Mouse (Mus musculus) lung, embryonic 15.5 days (tissue): ENCODE measurements around the gene Lrrc45. TPM values are rescaled to one million over a fixed set of nuclear protein-coding genes. Genes with fewer than 3 reads are reported as not detected.
A peak's percentile ranks its signal among the peaks of the same experiment; 100 is the strongest.
"Not testable (repeated sequence)": the region's sequence is repeated elsewhere in the genome, so short reads cannot be mapped to it uniquely, and the experiment has no call there.

Experiments
- ATAC-seq: fragments of 200-750 bp; cut with Nextera tagmentation; 2 replicates; pipeline ENCODE4 v1.8.0; 2017; ENCODE audit warnings: moderate number of reproducible peaks, borderline replicate concordance; ENCODE audit not compliant: low FRiP score, low TSS enrichment; ENCODE audit errors: extremely low read depth
- H3K27ac ChIP-seq: fragments of 300-500 bp; sonication (generic); 2 replicates; pipeline ENCODE4 v1.5.1; 2015; ENCODE audit warnings: moderate library complexity, mild to moderate bottlenecking, inconsistent platforms
- H3K27me3 ChIP-seq: fragments of 300-500 bp; sonication (generic); 2 replicates; pipeline ENCODE4 v1.6.1; 2015; ENCODE audit warnings: inconsistent platforms
- H3K36me3 ChIP-seq: fragments of 300-500 bp; sonication (generic); 2 replicates; pipeline ENCODE4 v1.6.1; 2015; ENCODE audit warnings: inconsistent platforms
- H3K4me1 ChIP-seq: fragments of 300-500 bp; sonication (generic); 2 replicates; pipeline ENCODE4 v1.6.1; 2015; ENCODE audit warnings: inconsistent platforms
- H3K4me2 ChIP-seq: fragments of 300-500 bp; sonication (generic); 2 replicates; pipeline ENCODE4 v1.6.1; 2015; ENCODE audit warnings: inconsistent platforms, mild to moderate bottlenecking, moderate library complexity
- H3K4me3 ChIP-seq: fragments of 300-500 bp; sonication (generic); 2 replicates; pipeline ENCODE4 v1.5.1; 2015; ENCODE audit warnings: mild to moderate bottlenecking, inconsistent platforms
- H3K9ac ChIP-seq: fragments of 300-500 bp; sonication (generic); 2 replicates; pipeline ENCODE4 v1.6.1; 2015; ENCODE audit warnings: inconsistent platforms
- H3K9me3 ChIP-seq: fragments of 300-500 bp; sonication (generic); 2 replicates; pipeline ENCODE4 v1.6.1; 2016; ENCODE audit warnings: inconsistent platforms
- WGBS: fragments of 180-500 bp; shearing (Covaris S2); methylation state at CpG from one replicate; pipeline ENCODE4 v1.1.7; 2015; 5-methylcytosine and 5-hydroxymethylcytosine counted together
- polyA plus RNA-seq: library from polyadenylated mRNA; unstranded; fragments of >200 nt; fragmentation: Nextera tagmentation; extraction: Ambion mirVana; gene quantifications from 2 replicates; pipeline ENCODE4 v1.2.1, GENCODE M21; 2015

The Lrrc45 gene
- polyA plus RNA-seq, 1 experiment from 2014 or later: 59.9 TPM

DNA sequence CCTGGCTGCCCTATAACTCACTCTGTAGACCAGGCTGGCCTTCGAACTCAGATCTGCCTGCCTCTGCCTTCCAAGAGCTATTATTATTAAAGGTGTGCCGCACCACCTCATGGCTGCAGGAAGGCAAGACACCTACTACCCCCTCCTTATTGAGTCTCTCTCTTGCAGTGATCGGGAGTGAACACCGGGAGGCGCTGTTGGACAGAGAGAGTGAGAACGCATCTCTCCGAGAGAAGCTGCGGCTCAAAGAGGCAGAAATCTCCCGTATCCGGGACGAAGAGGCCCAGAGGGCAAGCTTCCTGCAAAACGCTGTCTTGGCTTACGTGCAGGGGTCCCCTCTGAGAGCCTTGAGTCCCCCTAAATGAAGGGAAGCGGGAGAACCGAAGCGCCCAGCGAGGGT, 6.7 kb downstream of the Lrrc45 start:
- ATAC-seq: no peak
- 17% methylated on average over 17 of the region's 17 CpGs for WGBS
- Histone ChIP-seq H3K36me3 (peaks cover 33% of the 10 kb centered on the region), H3K9me3 (no peaks in the 10 kb centered on the region), H3K4me1 (peaks cover 20% of the 10 kb centered on the region), H3K27ac (no peak overlapping the region; the same call in 1 of the 2 replicates), H3K4me3 (peak overlapping the region; percentile 63), H3K4me2 (peak overlapping the region; percentile 99), H3K9ac (peak overlapping the region; percentile 73), H3K27me3 (peaks cover 5% of the 10 kb centered on the region; the same call in 1 of the 2 replicates)

DNA sequence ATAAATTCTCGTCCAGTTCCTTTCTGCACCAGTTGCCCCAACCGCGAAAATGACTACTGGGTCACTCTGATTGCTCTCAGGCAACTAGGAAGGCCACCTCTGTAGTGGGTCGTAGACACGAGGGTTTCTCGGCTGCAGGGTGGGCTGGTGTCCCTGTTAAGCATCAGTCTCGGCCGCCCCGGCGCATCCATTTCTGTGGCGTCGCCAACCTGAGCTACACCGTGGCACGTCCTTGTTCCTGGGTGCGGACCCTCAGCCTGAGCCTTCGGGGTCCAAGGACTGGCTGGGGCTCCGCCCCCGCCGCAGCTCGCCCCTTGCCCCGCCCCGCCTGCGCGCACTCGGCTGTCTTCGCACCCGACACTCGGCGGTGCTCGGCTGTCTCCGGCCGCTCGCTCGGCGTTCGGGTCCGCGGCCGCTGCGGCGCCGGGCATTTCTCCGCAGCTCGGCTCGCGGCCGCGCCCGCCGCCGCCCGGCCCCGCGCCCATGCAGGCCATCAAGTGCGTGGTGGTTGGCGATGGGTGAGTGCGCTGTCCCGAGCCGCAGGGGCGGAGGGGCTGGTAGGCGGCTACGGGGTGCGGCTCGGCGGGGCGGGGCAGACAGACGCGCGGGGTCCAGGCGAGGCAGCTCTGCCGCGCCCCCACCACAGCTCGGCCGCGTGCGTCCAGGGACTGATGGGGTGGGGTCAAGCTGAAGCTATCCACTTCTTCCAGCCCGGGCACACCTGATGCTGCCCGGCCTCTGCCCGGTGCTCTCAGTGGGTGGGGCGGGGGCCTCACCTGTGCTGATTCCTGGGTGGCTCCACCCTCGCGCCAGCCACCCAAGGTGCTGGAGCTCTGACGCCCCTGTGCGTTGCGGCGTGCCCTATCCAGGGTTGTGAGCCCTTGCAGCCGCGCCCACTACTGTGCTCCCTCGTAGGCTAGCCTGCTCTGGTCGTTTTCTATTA, 7.7 kb downstream of the Lrrc45 start, which contains the start of gene Rac3:
Rac3 (plus strand) TSS at position 347 of the 943 bp plus-strand sequence.
- Histone ChIP-seq H3K9me3 (no peaks in the 10 kb centered on the region), H3K27me3 (peaks cover 5% of the 10 kb centered on the region; the same call in 1 of the 2 replicates), H3K27ac (peak within 1 kb of the TSS; percentile 66), H3K36me3 (peaks cover 32% of the 10 kb centered on the region), H3K4me2 (peak within 1 kb of the TSS; percentile 99), H3K4me3 (peak within 1 kb of the TSS; percentile 63), H3K9ac (peak within 1 kb of the TSS; percentile 73), H3K4me1 (peaks cover 25% of the 10 kb centered on the region)
- under 1% methylated on average over 80 of the region's 90 CpGs for WGBS
- peak; percentile 70 for ATAC-seq

DNA sequence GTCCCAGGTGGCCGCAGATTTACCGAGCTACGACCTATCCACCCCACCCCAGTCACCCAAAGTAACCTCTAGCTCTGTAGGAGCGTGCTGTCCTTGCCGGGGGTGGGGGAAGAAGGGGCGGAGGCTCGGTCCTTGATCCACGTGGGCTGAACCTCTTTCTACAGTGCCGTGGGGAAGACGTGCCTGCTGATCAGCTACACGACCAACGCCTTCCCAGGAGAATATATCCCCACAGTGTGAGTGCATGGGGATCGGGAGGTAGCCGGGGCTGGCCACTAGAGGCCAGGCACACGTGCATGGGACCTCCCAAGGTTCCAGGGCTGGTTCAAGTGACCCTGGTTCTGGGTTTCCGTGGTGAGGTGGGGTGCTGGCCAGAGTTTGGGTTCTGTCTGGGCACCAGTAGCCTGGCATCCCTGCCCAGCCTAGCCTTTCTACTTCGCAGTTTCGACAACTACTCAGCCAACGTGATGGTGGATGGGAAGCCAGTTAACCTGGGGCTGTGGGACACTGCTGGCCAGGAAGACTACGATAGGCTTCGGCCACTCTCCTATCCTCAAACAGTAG, 8.4 kb downstream of the Lrrc45 start:
- Histone ChIP-seq H3K9me3 (no peaks in the 10 kb centered on the region), H3K4me1 (peaks cover 31% of the 10 kb centered on the region), H3K9ac (peak overlapping the region; percentile 73), H3K36me3 (peaks cover 28% of the 10 kb centered on the region), H3K27ac (peak overlapping the region; percentile 66), H3K4me3 (peak overlapping the region; percentile 63), H3K27me3 (peaks cover 5% of the 10 kb centered on the region; the same call in 1 of the 2 replicates), H3K4me2 (peak overlapping the region; percentile 99)
- 18% methylated on average over 21 of the region's 21 CpGs for WGBS
- no peak for ATAC-seq

DNA sequence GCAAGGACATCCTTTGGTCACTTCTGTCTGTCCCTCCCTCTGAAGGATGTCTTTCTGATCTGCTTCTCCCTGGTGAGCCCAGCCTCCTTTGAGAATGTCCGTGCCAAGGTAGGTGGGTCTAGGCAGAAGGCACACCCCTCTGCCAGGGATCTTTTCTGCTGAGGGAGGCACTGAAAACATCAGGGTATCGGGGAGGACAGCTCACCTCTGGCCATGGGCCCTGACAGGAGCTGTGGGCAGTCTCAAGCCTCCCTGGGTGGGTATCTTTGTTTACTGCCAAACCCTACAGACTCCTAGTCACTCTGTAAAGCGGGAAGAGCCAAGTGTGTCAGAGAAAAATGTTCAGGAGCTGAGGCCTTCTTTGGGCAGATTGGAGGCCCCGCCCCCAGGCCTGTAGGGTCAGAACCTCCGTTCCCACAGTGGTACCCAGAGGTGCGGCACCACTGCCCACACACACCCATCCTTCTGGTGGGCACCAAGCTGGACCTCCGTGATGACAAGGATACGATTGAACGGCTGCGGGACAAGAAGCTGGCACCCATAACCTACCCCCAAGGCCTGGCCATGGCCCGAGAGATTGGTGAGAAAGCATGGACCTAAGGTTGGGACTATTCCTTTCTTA, 9.1 kb downstream of the Lrrc45 start:
- H3K36me3 ChIP-seq: peaks cover 21% of the 10 kb centered on the region
- H3K9ac ChIP-seq: no peak overlapping the region
- H3K4me2 ChIP-seq: peak overlapping the region; percentile 99; the same call in 1 of the 2 replicates
- peaks cover 5% of the 10 kb centered on the region; the same call in 1 of the 2 replicates for H3K27me3 ChIP-seq
- 82% methylated on average over 11 of the region's 11 CpGs for WGBS
- H3K4me1 ChIP-seq: peaks cover 31% of the 10 kb centered on the region
- no peaks in the 10 kb centered on the region for H3K9me3 ChIP-seq
- H3K27ac ChIP-seq: no peak overlapping the region
- no peak for ATAC-seq
- H3K4me3 ChIP-seq: no peak overlapping the region

DNA sequence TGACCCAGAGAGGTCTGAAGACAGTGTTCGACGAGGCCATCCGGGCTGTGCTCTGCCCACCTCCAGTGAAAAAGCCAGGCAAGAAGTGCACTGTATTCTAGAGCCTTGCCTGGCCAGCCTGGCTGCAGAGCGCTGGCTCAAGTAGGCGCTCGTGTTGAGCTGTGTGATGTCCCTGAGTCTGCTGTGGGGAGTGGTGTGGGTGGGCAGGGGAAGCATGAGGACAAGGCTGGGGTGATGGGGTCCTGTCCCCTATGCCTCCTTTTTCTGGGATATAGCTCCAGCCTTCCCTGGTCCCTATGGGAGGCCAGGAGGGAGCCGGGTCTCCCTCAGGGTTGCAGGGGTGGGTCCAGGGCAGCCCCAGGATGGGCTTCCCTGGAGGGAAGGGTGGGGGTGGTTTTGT, 9.8 kb downstream of the Lrrc45 start:
- peaks cover 31% of the 10 kb centered on the region for H3K4me1 ChIP-seq
- ATAC-seq: no peak
- 75% methylated on average over 7 of the region's 7 CpGs for WGBS
- H3K9me3 ChIP-seq: no peaks in the 10 kb centered on the region
- H3K4me3 ChIP-seq: no peak overlapping the region
- peaks cover 16% of the 10 kb centered on the region for H3K36me3 ChIP-seq
- peaks cover 5% of the 10 kb centered on the region; the same call in 1 of the 2 replicates for H3K27me3 ChIP-seq
- H3K4me2 ChIP-seq: no peak overlapping the region
- H3K9ac ChIP-seq: no peak overlapping the region
- H3K27ac ChIP-seq: no peak overlapping the region

DNA sequence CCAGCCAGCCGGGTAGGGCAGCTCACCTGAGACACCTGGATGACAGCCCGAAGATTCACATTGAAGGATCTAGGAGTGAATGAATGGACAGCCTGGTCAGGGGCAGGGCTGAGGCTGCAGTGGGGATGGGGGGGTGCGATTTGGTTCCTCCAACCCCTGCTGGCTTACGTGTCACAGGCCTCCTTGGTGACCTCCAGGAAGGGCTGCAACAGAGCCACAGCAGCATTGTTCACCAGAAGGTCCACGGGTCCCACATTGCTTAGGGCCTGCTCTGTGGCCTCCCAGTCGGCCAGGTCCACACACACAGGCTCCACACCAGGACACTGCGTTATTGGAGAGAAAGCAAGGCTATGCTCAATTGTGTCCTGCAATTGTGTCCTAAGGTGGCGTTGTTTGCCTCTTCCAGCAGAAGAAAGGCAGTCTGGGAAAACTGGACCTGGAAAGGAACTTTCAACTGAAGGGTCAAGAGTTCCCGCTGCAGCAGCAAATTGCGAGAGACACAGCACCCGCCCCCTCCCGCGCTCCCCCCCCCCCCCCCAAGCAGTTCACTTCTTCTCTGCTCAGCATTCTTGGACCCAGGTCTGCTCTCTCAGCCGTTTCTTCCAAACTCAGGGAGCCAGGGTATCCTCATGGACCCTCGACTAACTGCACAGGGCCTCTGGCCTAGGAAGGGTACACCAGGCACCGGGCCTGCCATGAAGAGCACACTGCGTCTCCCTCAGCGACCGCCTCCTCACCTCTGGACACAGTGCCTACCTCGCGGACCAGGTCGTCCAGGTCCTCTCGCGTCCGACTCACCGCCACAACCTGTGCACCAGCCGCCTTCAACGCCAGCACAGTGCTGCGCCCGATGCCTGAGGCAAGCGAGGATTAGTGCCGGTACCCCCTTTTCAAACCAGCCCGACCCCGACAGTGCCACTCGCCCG, 12.8 kb downstream of the Lrrc45 start:
- ATAC-seq: peak; percentile 5; the same call in 1 of the 2 replicates
- Histone ChIP-seq H3K4me1 (peaks cover 31% of the 10 kb centered on the region), H3K36me3 (0 out of 2 replicates have a peak, but pooled peaks cover 5% of the 10 kb centered on the region), H3K9me3 (no peaks in the 10 kb centered on the region), H3K27me3 (peaks cover 5% of the 10 kb centered on the region; the same call in 1 of the 2 replicates), H3K27ac (peak overlapping the region; percentile 48; the same call in 1 of the 2 replicates), H3K4me2 (peak overlapping the region; percentile 80), H3K4me3 (peak overlapping the region; percentile 63), H3K9ac (peak overlapping the region; percentile 52)
- 17% methylated on average over 36 of the region's 36 CpGs for WGBS

DNA sequence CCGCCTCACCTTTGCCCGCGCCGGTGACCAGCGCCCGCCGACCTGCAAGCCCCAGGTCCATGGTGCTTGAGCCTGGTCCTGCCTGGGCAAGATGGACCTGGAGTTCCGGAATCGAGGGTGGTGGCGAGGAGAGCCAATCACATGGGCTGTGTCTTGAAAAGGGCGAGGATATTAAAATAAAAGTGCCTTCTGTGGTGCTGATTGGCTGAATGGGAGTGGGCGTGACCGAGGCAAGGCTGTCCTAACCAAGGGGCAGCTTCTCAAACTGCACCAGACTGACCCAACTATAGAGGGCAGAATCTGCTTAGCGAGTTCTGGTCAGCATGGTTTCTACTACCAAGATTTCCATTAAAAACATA, 13.4 kb downstream of the Lrrc45 start, which contains the start of gene Dcxr:
Dcxr (minus strand) TSS at position 113 of the 359 bp plus-strand sequence.
- 0% methylated on average over 14 of the region's 14 CpGs for WGBS

DNA sequence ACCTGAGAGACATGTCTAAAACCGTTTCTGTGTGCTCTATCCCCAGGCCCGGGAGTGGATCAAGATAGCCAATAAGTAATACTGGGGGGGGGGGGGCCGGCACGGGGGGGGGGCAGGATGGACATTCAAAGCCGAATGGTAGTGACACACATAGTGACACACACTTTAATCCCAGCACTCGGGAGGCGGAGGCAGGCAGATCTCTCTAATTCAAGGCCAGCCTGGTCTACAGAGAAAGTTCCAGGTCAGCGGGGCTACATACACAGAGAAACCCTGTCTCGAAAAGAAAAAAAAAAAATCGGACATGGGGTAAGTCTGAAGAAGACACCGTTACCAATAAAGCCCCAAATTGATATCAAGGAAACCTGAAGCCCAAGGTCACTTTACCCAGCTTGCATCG, 13.8 kb downstream of the Lrrc45 start:
- H3K4me3 ChIP-seq: no peak overlapping the region
- peaks cover 21% of the 10 kb centered on the region for H3K4me1 ChIP-seq
- H3K4me2 ChIP-seq: peak overlapping the region; percentile 80; the same call in 1 of the 2 replicates
- H3K27me3 ChIP-seq: no peaks in the 10 kb centered on the region
- no peaks in the 10 kb centered on the region for H3K9me3 ChIP-seq
- ATAC-seq: no peak
- no peak overlapping the region for H3K27ac ChIP-seq
- H3K36me3 ChIP-seq: 0 out of 2 replicates have a peak, but pooled peaks cover 5% of the 10 kb centered on the region
- 54% methylated on average over 12 of the region's 12 CpGs for WGBS
- no peak overlapping the region for H3K9ac ChIP-seq

More for the DNA sequence above, 13.4 kb downstream of the Lrrc45 start, which contains the start of gene Dcxr:
- Histone ChIP-seq H3K9me3 (no peaks in the 10 kb centered on the region), H3K4me3 (peak within 1 kb of the TSS; percentile 63), H3K4me2 (peak within 1 kb of the TSS; percentile 80), H3K4me1 (peaks cover 25% of the 10 kb centered on the region), H3K27ac (peak within 1 kb of the TSS; percentile 48; the same call in 1 of the 2 replicates), H3K9ac (peak within 1 kb of the TSS; percentile 52), H3K27me3 (peaks cover under 1% of the 10 kb centered on the region; the same call in 1 of the 2 replicates), H3K36me3 (0 out of 2 replicates have a peak, but pooled peaks cover 5% of the 10 kb centered on the region)
- ATAC-seq: peak; percentile 90

DNA sequence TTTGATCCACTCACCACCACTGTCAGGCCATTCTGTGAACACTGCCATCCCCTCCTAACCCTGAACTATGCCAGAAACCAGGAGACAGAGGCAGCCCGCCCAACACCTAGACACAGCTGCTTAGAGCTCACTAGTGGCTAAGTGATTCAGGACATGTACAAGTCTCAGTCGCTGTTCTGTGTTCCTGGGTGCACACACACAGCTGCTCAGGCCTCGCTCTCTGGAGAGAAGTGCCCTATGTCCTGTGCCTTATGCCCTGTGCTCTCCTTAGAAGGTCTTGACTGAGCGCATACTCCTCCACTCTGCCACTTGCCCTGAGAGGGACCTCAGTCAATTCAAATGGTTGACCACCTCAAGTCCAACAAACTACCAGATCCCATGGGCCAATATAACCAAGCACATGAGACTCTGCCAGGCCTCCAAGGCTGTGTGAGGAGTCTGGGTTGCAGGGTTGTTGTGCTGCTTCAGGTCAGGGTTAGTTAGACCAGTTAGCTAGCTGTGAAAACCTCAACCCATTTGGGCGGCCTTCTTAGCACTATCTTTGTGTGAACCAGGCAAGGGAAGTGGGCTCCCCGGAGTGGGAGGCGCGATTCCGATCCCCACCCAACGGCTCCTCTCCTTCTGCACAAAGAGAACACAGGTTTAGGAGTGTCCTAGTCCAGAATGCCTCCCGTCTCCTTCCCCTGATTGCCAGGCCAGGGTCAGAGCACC, 15.0 kb downstream of the Lrrc45 start:
- 73% methylated on average over 11 of the region's 11 CpGs for WGBS
- Histone ChIP-seq H3K9me3 (no peaks in the 10 kb centered on the region), H3K4me2 (peak overlapping the region; percentile 44; the same call in 1 of the 2 replicates), H3K4me1 (peaks cover 31% of the 10 kb centered on the region), H3K27ac (no peak overlapping the region), H3K36me3 (0 out of 2 replicates have a peak, but pooled peaks cover 5% of the 10 kb centered on the region), H3K9ac (no peak overlapping the region), H3K4me3 (no peak overlapping the region), H3K27me3 (no peaks in the 10 kb centered on the region)
- no peak for ATAC-seq

DNA sequence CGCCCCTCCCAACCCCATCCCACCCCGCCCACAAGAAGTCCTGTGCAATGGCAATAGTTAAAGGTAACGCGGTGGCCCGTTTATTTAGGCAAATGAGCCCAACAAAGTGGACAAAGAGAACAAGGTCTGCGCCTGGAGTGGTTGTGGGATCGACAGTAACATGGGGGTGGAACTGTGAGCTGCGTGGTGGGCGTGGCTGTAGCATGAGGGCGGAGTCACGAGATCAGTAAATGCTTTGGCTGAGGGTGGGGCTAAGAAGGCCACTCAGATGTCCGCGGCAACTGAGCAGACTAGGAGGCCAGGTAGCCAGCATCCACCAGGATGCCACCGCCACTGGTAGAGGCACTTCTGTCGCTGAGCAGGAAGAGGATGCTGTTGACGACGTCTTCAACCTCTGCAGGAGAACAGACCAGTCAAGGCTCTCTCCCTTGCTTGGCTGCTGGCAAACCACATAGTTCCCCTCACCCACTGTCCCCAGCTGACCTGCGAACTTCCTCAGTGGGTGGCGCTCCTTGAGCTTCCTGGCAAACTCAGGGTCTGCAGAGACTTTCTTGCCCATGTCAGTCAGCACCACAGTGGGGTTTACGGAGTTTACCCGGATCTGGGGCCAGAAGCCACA, 15.8 kb downstream of the Lrrc45 start:
- 1% methylated on average over 17 of the region's 21 CpGs for WGBS
- not testable (repeated sequence) for H3K27ac ChIP-seq, H3K27me3 ChIP-seq, H3K36me3 ChIP-seq, H3K9ac ChIP-seq, H3K9me3 ChIP-seq
- Histone ChIP-seq H3K4me3 (peak overlapping the region; percentile 8; the same call in 1 of the 2 replicates), H3K4me2 (peak overlapping the region; percentile 44), H3K4me1 (peaks cover 31% of the 10 kb centered on the region)
- peak; percentile 36; the same call in 1 of the 2 replicates for ATAC-seq
